Mouse (Mus musculus) hindbrain, postnatal 0 days (tissue): ENCODE results near the gene Prmt1. TPM values are rescaled to one million over a fixed set of nuclear protein-coding genes. Genes with fewer than 3 reads are reported as not detected.
A peak's percentile ranks its signal among the peaks of the same experiment; 100 is the strongest.

Experiments
- ATAC-seq: fragments of 200-750 bp; cut with Nextera tagmentation; 2 replicates; pipeline ENCODE4 v1.8.0; 2017; ENCODE audit warnings: mild to moderate bottlenecking, moderate TSS enrichment, moderate library complexity
- DNase-seq: peaks from one replicate; pipeline ENCODE4 v3.0.0-alpha.2; 2015; ENCODE audit warnings: low spot score
- H3K27ac ChIP-seq: fragments of 300-500 bp; sonication (generic); 2 replicates; pipeline ENCODE4 v1.5.1; 2014; ENCODE audit warnings: mild to moderate bottlenecking
- H3K27me3 ChIP-seq: fragments of 300-500 bp; sonication (generic); 2 replicates; pipeline ENCODE4 v1.6.1; 2014; ENCODE audit warnings: low read length, mixed read lengths; ENCODE audit not compliant: insufficient read depth
- H3K36me3 ChIP-seq: fragments of 300-500 bp; sonication (generic); 2 replicates; pipeline ENCODE4 v1.6.1; 2014; ENCODE audit warnings: low read length, mixed read lengths; ENCODE audit not compliant: insufficient read depth
- H3K4me1 ChIP-seq: fragments of 300-500 bp; sonication (generic); 2 replicates; pipeline ENCODE4 v1.6.1; 2014; ENCODE audit warnings: antibody characterized with exemption, low read length, mixed read lengths; ENCODE audit not compliant: insufficient read depth
- H3K4me2 ChIP-seq: fragments of 300-500 bp; sonication (generic); 2 replicates; pipeline ENCODE4 v1.6.1; 2014; ENCODE audit warnings: low read depth, mild to moderate bottlenecking, low read length, moderate library complexity, mixed read lengths
- H3K4me3 ChIP-seq: fragments of 300-500 bp; sonication (generic); 2 replicates; pipeline ENCODE4 v1.5.1; 2014; ENCODE audit warnings: low read length
- H3K9ac ChIP-seq: fragments of 300-500 bp; sonication (generic); replicated peaks from 2 replicates; pipeline ENCODE4 v1.6.1; 2014; ENCODE audit warnings: mild to moderate bottlenecking, low read length, moderate library complexity, mixed read lengths
- H3K9me3 ChIP-seq: fragments of 300-500 bp; sonication (generic); 2 replicates; pipeline ENCODE4 v1.6.1; 2016; ENCODE audit warnings: low read length, mixed read lengths
- CTCF ChIP-seq: IDR thresholded peaks from 2 replicates; pipeline ENCODE4 v1.5.1; 2016; ENCODE audit warnings: antibody characterized with exemption, control low read depth, low read depth
- WGBS: fragments of 180-500 bp; shearing (Covaris S2); extraction: QIAGEN DNeasy Blood & Tissue Kit; methylation state at CpG from one replicate; pipeline ENCODE4 v1.1.7; 2014; 5-methylcytosine and 5-hydroxymethylcytosine counted together
- microRNA-seq, 2 experiments: library from miRNA; unstranded; fragments of <30 nt; microRNA quantifications; one replicate each; pipeline ENCODE4; 2016
- polyA plus RNA-seq: library from polyadenylated mRNA; unstranded; fragments of >200 nt; fragmentation: Nextera tagmentation; extraction: Ambion mirVana; gene quantifications from 2 replicates; pipeline ENCODE4 v1.2.1, GENCODE M21; 2015
- total RNA-seq: library from RNA; depleted of rRNA; stranded (reverse); fragments of >200 nt; gene quantifications from 2 replicates; pipeline ENCODE4 v1.2.3, GENCODE M21; 2014; rRNA removed

Prmt1 gene
- total and polyA plus RNA-seq, 2 experiments from 2014 or later = 251 to 531 TPM

DNA sequence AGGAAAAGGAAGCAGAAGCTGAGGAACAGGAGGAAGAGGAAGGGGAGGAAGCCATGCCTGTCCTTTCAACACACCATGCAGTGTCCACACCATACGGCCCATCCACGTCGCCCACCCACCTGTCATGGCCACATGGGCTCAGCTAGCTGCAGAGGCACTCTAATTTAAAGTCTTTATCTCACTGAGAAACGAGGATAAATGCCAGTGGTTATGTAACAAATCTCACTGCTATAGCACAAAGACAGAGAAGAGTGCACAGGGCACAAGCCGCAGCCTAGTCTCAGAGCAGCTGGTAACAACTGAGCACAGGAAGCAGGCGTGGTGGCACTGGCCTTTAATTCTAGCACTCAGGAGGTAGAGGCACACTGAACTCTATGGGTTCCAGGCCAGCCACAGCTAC is 36.4 kb downstream of the Prmt1 start:
- no peak for DNase-seq
- WGBS = 74% methylated on average over 6 of the region's 6 CpGs

DNA sequence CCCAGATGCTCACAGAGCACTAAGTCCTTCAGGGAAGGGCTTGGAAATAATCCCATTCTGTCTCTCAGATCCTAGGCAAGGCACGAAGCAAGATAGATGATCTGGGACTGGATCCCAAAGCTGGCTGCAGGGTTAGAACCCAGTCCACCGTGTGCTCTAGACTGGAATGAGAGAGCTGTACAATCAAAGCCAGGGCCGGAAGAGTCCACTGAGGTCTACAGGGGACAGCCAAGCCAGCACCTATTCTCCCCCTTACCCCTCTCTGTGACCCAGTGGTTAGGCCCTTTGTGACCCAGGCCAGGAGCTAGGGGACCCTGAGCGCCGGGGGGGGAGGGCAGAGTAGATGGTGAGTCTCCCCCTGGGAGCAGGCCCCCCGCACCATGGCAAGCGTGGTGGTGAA is 43.5 kb downstream of the Prmt1 start, which contains the start of gene Tsks:
Gene Tsks, plus strand, starts transcription at position 301 of the 400 bp plus-strand sequence.
- Histone ChIP-seq H3K36me3 (no peaks in the 10 kb centered on the region), H3K27me3 (no peaks in the 10 kb centered on the region), H3K9ac (no peak within 1 kb of the TSS), H3K4me3 (no peak within 1 kb of the TSS), H3K9me3 (no peaks in the 10 kb centered on the region), H3K4me1 (no peaks in the 10 kb centered on the region), H3K4me2 (no peak within 1 kb of the TSS), H3K27ac (no peak within 1 kb of the TSS)
- ATAC-seq (no peak), DNase-seq (no peak)
- no peak for TF ChIP-seq CTCF
- WGBS = 78% methylated on average over 7 of the region's 7 CpGs

More for the DNA sequence above, 36.4 kb downstream of the Prmt1 start:
- peaks cover 6% of the 10 kb centered on the region for H3K27me3 ChIP-seq
- no peak overlapping the region for H3K4me3 ChIP-seq
- TF ChIP-seq CTCF = no peak
- H3K4me1 ChIP-seq = 0 out of 2 replicates have a peak, but pooled peaks cover 6% of the 10 kb centered on the region
- no peak overlapping the region for H3K27ac ChIP-seq
- no peaks in the 10 kb centered on the region for H3K9me3 ChIP-seq
- H3K4me2 ChIP-seq = no peak overlapping the region
- no peak overlapping the region for H3K9ac ChIP-seq
- H3K36me3 ChIP-seq = no peaks in the 10 kb centered on the region
- ATAC-seq = no peak

DNA sequence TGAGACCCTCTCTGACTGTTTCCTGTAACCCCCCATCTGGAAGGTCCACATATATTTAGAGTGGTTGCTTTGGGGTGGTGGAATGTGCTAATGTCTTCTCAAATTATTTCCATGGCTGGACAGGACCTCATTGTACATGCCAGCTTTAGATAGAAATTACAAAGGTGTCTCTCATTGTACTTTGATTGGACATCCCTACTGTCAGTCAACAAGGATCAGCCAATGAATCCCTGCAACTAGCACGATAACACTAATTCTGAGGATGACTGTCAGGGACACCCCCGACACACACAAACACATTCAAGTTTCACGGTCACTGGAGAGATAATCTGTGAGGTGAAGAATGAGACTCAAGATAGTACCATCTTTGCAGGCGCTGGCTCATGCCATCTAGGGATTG is 47.7 kb downstream of the Prmt1 start:
- no peak for TF ChIP-seq CTCF
- Histone ChIP-seq H3K9ac (no peak overlapping the region), H3K36me3 (no peaks in the 10 kb centered on the region), H3K4me3 (no peak overlapping the region), H3K27ac (no peak overlapping the region), H3K4me1 (no peaks in the 10 kb centered on the region), H3K27me3 (no peaks in the 10 kb centered on the region), H3K4me2 (no peak overlapping the region), H3K9me3 (peaks cover 4% of the 10 kb centered on the region; the same call in 1 of the 2 replicates)
- ATAC-seq = no peak
- DNase-seq = no peak
- 92% methylated on average over 4 of the region's 4 CpGs for WGBS

DNA sequence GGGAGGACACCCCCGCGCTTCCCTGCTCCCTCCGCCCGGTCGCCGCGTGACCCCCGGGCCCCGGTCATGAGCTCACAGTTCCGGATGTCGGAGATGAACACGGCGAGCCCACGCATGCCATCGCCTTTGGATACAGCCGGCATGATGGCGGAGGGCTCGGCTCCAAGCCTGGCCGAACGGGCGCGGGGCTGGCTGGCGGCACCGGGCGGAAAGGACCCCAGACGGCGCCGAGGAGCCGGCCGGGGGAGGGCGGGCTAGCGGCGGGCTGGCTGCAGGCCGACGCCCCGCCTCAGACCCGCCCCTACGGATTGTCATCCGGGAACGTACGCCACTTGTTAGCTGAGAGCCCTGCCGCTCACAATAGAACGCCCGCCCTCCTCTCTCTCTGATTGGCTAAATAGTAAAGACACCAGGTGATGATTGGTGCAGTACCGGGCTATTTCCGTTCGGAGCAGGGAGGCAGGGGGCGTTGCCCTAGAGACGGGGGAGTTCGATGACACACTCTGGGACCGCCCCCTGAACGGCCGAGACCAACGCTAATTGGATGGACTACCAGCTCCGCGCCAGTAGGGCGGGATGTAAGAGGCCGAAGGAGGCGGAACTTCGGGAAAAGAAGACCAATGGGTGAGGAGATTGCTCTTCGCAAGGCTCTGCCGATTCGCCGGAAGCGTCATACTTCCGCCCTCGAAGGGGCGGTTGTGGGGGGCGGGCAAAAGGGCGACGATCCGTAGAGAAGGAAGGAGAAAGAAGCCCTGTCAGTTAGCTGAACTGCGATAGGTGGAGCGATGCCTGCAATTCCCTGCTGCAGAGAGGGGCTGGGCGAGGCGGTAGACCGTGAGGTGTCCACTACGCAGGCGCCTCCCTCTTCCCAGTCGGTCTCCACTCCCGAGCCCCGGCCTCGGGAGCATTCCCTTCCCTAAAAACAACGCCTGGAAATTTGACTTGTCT is 56.9 kb downstream of the Prmt1 start, which contains the start of gene Ap2a1:
Gene Ap2a1, minus strand, starts transcription at position 293 of the 948 bp plus-strand sequence.
- under 1% methylated on average over 83 of the region's 84 CpGs for WGBS
- peak within 1 kb of the TSS; percentile 92 for H3K27ac ChIP-seq

DNA sequence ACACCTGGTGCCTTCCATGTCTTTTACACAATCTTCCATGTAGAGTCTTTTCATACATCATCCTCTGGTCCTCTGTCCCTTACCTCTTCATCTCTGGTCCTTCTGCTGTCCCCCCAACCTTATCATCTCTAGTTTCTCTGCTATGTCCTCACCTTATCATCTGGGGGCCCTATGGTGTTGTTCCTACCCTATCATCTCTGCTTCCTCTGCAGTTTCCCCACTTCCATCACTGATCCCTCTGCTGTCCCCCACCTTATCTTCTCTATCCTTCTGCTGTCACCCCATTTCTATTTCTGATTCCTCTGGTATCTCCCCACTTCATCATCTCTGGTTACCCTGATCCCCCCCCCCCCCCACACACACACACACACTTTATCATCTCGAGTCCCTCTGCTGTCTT is 57.8 kb downstream of the Prmt1 start:
- H3K36me3 ChIP-seq = no peaks in the 10 kb centered on the region
- no peaks in the 10 kb centered on the region for H3K9me3 ChIP-seq
- TF ChIP-seq CTCF = no peak
- DNase-seq (no peak), ATAC-seq (no peak)
- H3K4me3 ChIP-seq = peak overlapping the region; percentile 92
- peak overlapping the region; percentile 96 for H3K9ac ChIP-seq
- H3K27me3 ChIP-seq = no peaks in the 10 kb centered on the region
- H3K4me2 ChIP-seq = peak overlapping the region; percentile 82
- WGBS = 9% methylated on average over 1 of the region's 1 CpGs
- peaks cover 13% of the 10 kb centered on the region for H3K4me1 ChIP-seq
- H3K27ac ChIP-seq = peak overlapping the region; percentile 90; the same call in 1 of the 2 replicates

More for the DNA sequence above, 56.9 kb downstream of the Prmt1 start, which contains the start of gene Ap2a1:
- Histone ChIP-seq H3K9ac (peak within 1 kb of the TSS; percentile 96), H3K27me3 (no peaks in the 10 kb centered on the region), H3K4me2 (peak within 1 kb of the TSS; percentile 82), H3K36me3 (no peaks in the 10 kb centered on the region), H3K4me1 (peaks cover 13% of the 10 kb centered on the region), H3K9me3 (no peaks in the 10 kb centered on the region), H3K4me3 (peak within 1 kb of the TSS; percentile 92)
- TF ChIP-seq CTCF = peak; percentile 22
- ATAC-seq (peak; percentile 99), DNase-seq (peak; percentile 100)

Small RNA genes lying within 50 kb of the gene (microRNA-seq; reads per million reads assigned to microRNA genes)
- 1.1 to 1.8 reads per million in 2 experiments for gene Mir7054

Other genes with a start within 250 kb of the Prmt1 start
Only the 30 nearest of the 35 such genes appear.
- gene Nup62, start 170.5 kb downstream of the Prmt1 start, total RNA-seq = 67.0 and 69.0 TPM in 2 replicates
- gene Nup62, start 170.5 kb downstream of the Prmt1 start, polyA plus RNA-seq = 42.9 and 46.4 TPM in 2 replicates
- 0.47 and 0.68 TPM in 2 replicates for gene Il4i1, start 170.2 kb downstream of the Prmt1 start, total RNA-seq
- 0.52 and 0.58 TPM in 2 replicates for gene Il4i1, start 170.2 kb downstream of the Prmt1 start, polyA plus RNA-seq
- 10.1 and 15.8 TPM in 2 replicates for gene Atf5, start 169.9 kb downstream of the Prmt1 start, total RNA-seq
- 4.1 and 4.4 TPM in 2 replicates for gene Atf5, start 169.9 kb downstream of the Prmt1 start, polyA plus RNA-seq
- 136 and 156 TPM in 2 replicates for gene Akt1s1, start 137.6 kb downstream of the Prmt1 start, total RNA-seq
- gene Akt1s1, start 137.6 kb downstream of the Prmt1 start, polyA plus RNA-seq = 94.3 and 95.4 TPM in 2 replicates
- 53.7 and 98.5 TPM in 2 replicates for gene Tbc1d17, start 137.5 kb downstream of the Prmt1 start, total RNA-seq
- 103 and 106 TPM in 2 replicates for gene Tbc1d17, start 137.5 kb downstream of the Prmt1 start, polyA plus RNA-seq
- gene Pnkp, start 129.4 kb downstream of the Prmt1 start, total RNA-seq = 22.9 and 47.1 TPM in 2 replicates
- gene Pnkp, start 129.4 kb downstream of the Prmt1 start, polyA plus RNA-seq = 35.7 and 37.5 TPM in 2 replicates
- gene Ptov1, start 116.8 kb downstream of the Prmt1 start, total RNA-seq = 524 and 597 TPM in 2 replicates
- gene Ptov1, start 116.8 kb downstream of the Prmt1 start, polyA plus RNA-seq = 416 and 438 TPM in 2 replicates
- gene Med25, start 93.9 kb downstream of the Prmt1 start, total RNA-seq = 193 and 194 TPM in 2 replicates
- 121 and 123 TPM in 2 replicates for gene Med25, start 93.9 kb downstream of the Prmt1 start, polyA plus RNA-seq
- 27.8 and 29.8 TPM in 2 replicates for gene Fuz, start 90.5 kb downstream of the Prmt1 start, total RNA-seq
- 14.5 and 14.9 TPM in 2 replicates for gene Fuz, start 90.5 kb downstream of the Prmt1 start, polyA plus RNA-seq
- 251 and 255 TPM in 2 replicates for gene Ap2a1, start 57.1 kb downstream of the Prmt1 start, total RNA-seq
- gene Ap2a1, start 57.1 kb downstream of the Prmt1 start, polyA plus RNA-seq = 113 and 115 TPM in 2 replicates
- not detected in 2 replicates for gene Tsks, start 43.4 kb downstream of the Prmt1 start, total RNA-seq
- 0.25 and 0.40 TPM in 2 replicates for gene Tsks, start 43.4 kb downstream of the Prmt1 start, polyA plus RNA-seq
- 99.4 and 105 TPM in 2 replicates for gene Cpt1c, start 11.7 kb downstream of the Prmt1 start, total RNA-seq
- gene Cpt1c, start 11.7 kb downstream of the Prmt1 start, polyA plus RNA-seq = 48.7 and 50.7 TPM in 2 replicates
- 42.2 and 48.6 TPM in 2 replicates for gene Irf3, start 11.1 kb upstream of the Prmt1 start, total RNA-seq
- gene Irf3, start 11.1 kb upstream of the Prmt1 start, polyA plus RNA-seq = 31.5 and 33.7 TPM in 2 replicates
- 7.2 and 15.0 TPM in 2 replicates for gene Bcl2l12, start 12.1 kb upstream of the Prmt1 start, total RNA-seq
- gene Bcl2l12, start 12.1 kb upstream of the Prmt1 start, polyA plus RNA-seq = 13.0 and 13.6 TPM in 2 replicates
- 76.7 and 77.7 TPM in 2 replicates for gene Scaf1, start 29.8 kb upstream of the Prmt1 start, total RNA-seq
- 40.7 and 45.6 TPM in 2 replicates for gene Scaf1, start 29.8 kb upstream of the Prmt1 start, polyA plus RNA-seq
- gene Rras, start 31.4 kb upstream of the Prmt1 start, total RNA-seq = 8.4 and 18.6 TPM in 2 replicates
- gene Rras, start 31.4 kb upstream of the Prmt1 start, polyA plus RNA-seq = 15.8 and 16.9 TPM in 2 replicates
- gene Prr12, start 66.3 kb upstream of the Prmt1 start, total RNA-seq = 14.0 and 18.1 TPM in 2 replicates
- gene Prr12, start 66.3 kb upstream of the Prmt1 start, polyA plus RNA-seq = 7.5 and 9.2 TPM in 2 replicates
- gene Nosip, start 75.9 kb upstream of the Prmt1 start, total RNA-seq = 72.9 and 83.1 TPM in 2 replicates
- 64.5 and 67.4 TPM in 2 replicates for gene Nosip, start 75.9 kb upstream of the Prmt1 start, polyA plus RNA-seq
- 10.5 and 12.4 TPM in 2 replicates for gene Prrg2, start 76.1 kb upstream of the Prmt1 start, total RNA-seq
- 15.3 and 17.2 TPM in 2 replicates for gene Prrg2, start 76.1 kb upstream of the Prmt1 start, polyA plus RNA-seq
- 42.9 and 45.1 TPM in 2 replicates for gene Rcn3, start 105.7 kb upstream of the Prmt1 start, total RNA-seq
- gene Rcn3, start 105.7 kb upstream of the Prmt1 start, polyA plus RNA-seq = 39.3 and 42.0 TPM in 2 replicates
- gene Fcgrt, start 117.3 kb upstream of the Prmt1 start, total RNA-seq = 32.9 and 43.6 TPM in 2 replicates
- 43.8 and 45.9 TPM in 2 replicates for gene Fcgrt, start 117.3 kb upstream of the Prmt1 start, polyA plus RNA-seq
- 743 and 824 TPM in 2 replicates for gene Rps11, start 137.9 kb upstream of the Prmt1 start, total RNA-seq
- gene Rps11, start 137.9 kb upstream of the Prmt1 start, polyA plus RNA-seq = 768 and 794 TPM in 2 replicates
- gene Rpl13a, start 142.2 kb upstream of the Prmt1 start, total RNA-seq = 1,377 and 1,807 TPM in 2 replicates
- gene Rpl13a, start 142.2 kb upstream of the Prmt1 start, polyA plus RNA-seq = 800 and 828 TPM in 2 replicates
- gene Gm45713, start 149.7 kb upstream of the Prmt1 start, total RNA-seq = not detected in 2 replicates
- 0.15 TPM in 1 of 2 replicates, not detected in the other for gene Gm45713, start 149.7 kb upstream of the Prmt1 start, polyA plus RNA-seq
- 5.8 and 8.0 TPM in 2 replicates for gene Flt3l, start 149.9 kb upstream of the Prmt1 start, total RNA-seq
- gene Flt3l, start 149.9 kb upstream of the Prmt1 start, polyA plus RNA-seq = 2.1 and 3.0 TPM in 2 replicates
- 119 and 124 TPM in 2 replicates for gene Pih1d1, start 167.7 kb upstream of the Prmt1 start, total RNA-seq
- gene Pih1d1, start 167.7 kb upstream of the Prmt1 start, polyA plus RNA-seq = 79.3 and 80.5 TPM in 2 replicates
- 30.5 and 30.9 TPM in 2 replicates for gene Aldh16a1, start 168.0 kb upstream of the Prmt1 start, total RNA-seq
- gene Aldh16a1, start 168.0 kb upstream of the Prmt1 start, polyA plus RNA-seq = 19.0 and 20.6 TPM in 2 replicates
- gene Slc17a7, start 177.4 kb upstream of the Prmt1 start, total RNA-seq = 9.8 and 13.5 TPM in 2 replicates
- 4.2 and 4.6 TPM in 2 replicates for gene Slc17a7, start 177.4 kb upstream of the Prmt1 start, polyA plus RNA-seq
- 0.36 TPM in 1 of 2 replicates, not detected in the other for gene Gfy, start 193.0 kb upstream of the Prmt1 start, total RNA-seq
- gene Gfy, start 193.0 kb upstream of the Prmt1 start, polyA plus RNA-seq = not detected in 2 replicates
- not detected in 2 replicates for gene Pth2, start 194.4 kb upstream of the Prmt1 start, total RNA-seq
- 1.1 and 2.1 TPM in 2 replicates for gene Pth2, start 194.4 kb upstream of the Prmt1 start, polyA plus RNA-seq